Mouse (Mus musculus) thymus, adult 2 months (tissue): ENCODE data around the gene Duox2. TPM values are rescaled to one million over a fixed set of nuclear protein-coding genes. Genes with fewer than 3 reads are reported as not detected.

ENCODE experiments used
- DNase-seq: peaks from one replicate; pipeline ENCODE4 v3.0.0; 2021
- H3K27ac ChIP-seq: fragments of 200-500 bp; 2 replicates; pipeline ENCODE4 v1.5.1; 2012; ENCODE audit warnings: low read length, control low read depth; ENCODE audit not compliant: control insufficient read depth, insufficient read depth
- H3K27me3 ChIP-seq: fragments of 200-500 bp; 2 replicates; pipeline ENCODE4 v1.6.1; 2012; ENCODE audit warnings: mild to moderate bottlenecking, low read length, moderate library complexity, mixed read lengths; ENCODE audit not compliant: control insufficient read depth, insufficient read depth
- H3K36me3 ChIP-seq: fragments of 200-500 bp; 2 replicates; pipeline ENCODE4 v1.6.1; 2012; ENCODE audit warnings: mild to moderate bottlenecking, low read length, moderate library complexity; ENCODE audit not compliant: control insufficient read depth, insufficient read depth
- H3K4me1 ChIP-seq: fragments of 200-500 bp; replicated peaks from 2 replicates; pipeline ENCODE4 v1.6.1; 2012; ENCODE audit warnings: low read length; ENCODE audit not compliant: control insufficient read depth, insufficient read depth
- H3K4me3 ChIP-seq: fragments of 200-500 bp; 2 replicates; pipeline ENCODE4 v1.5.1; 2012; ENCODE audit warnings: mild to moderate bottlenecking, low read length, control low read depth, moderate library complexity; ENCODE audit not compliant: control insufficient read depth, insufficient read depth
- CTCF ChIP-seq: fragments of 200-500 bp; IDR thresholded peaks from 2 replicates; pipeline ENCODE4 v1.5.1; 2012; ENCODE audit warnings: mild to moderate bottlenecking, control low read depth, low read length, moderate library complexity, borderline replicate concordance; ENCODE audit not compliant: control insufficient read depth, poor library complexity, insufficient read depth; ENCODE audit errors: extremely low read depth
- POLR2A ChIP-seq: fragments of 200-500 bp; IDR thresholded peaks from 2 replicates; pipeline ENCODE4 v1.6.1; 2012; ENCODE audit warnings: mild to moderate bottlenecking, low read length, control low read depth, moderate library complexity; ENCODE audit not compliant: control insufficient read depth, poor library complexity, insufficient read depth; ENCODE audit errors: extremely low read depth
- WGBS: fragments of 180-500 bp; shearing (Covaris S2); methylation state at CpG from one replicate; pipeline ENCODE4 v1.1.7; 2018; 5-methylcytosine and 5-hydroxymethylcytosine counted together
- polyA plus RNA-seq: library from polyadenylated mRNA; depleted of rRNA; stranded (reverse); fragments of >200 nt; gene quantifications from 2 replicates; pipeline ENCODE4 v1.2.3, GENCODE M21; 2012

The Duox2 gene
- polyA plus RNA-seq, 1 experiment, result 0.19 TPM

DNA sequence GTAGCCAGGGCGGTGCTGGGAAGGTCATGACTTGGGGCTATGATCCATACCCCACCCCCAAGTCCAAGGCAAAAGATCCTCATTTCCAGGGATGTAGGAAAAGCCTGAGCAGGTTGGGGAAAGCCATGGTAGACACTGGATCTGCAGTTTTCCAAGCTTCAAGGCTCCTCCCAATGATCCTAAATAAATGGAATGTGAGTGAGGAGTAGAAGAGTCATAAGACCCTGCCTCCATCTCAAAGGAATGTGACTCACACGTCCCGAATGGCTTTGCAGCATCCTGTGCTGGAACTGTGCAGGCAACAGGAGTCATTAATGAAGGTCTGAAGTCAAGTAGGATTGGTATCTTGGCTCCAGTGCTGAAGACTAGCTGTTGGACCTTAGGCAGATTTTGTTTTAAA is 29.7 kb upstream of the Duox2 start:
- TF ChIP-seq POLR2A (no peak), CTCF (no peak)
- Histone ChIP-seq H3K4me3 (no peak overlapping the region), H3K4me1 (no peaks in the 10 kb centered on the region), H3K27me3 (no peaks in the 10 kb centered on the region), H3K36me3 (no peaks in the 10 kb centered on the region), H3K27ac (no peak overlapping the region)
- no peak for DNase-seq
- 77% methylated on average over 3 of the region's 3 CpGs for WGBS

- no peak overlapping the region for H3K4me3 ChIP-seq
- TF ChIP-seq CTCF, result no peak
- TF ChIP-seq POLR2A, result no peak
- no peak for DNase-seq
These were observed 27.1 kb upstream of the Duox2 start for GRCm38 (mm10) chr2:122325361-122325760.

DNA sequence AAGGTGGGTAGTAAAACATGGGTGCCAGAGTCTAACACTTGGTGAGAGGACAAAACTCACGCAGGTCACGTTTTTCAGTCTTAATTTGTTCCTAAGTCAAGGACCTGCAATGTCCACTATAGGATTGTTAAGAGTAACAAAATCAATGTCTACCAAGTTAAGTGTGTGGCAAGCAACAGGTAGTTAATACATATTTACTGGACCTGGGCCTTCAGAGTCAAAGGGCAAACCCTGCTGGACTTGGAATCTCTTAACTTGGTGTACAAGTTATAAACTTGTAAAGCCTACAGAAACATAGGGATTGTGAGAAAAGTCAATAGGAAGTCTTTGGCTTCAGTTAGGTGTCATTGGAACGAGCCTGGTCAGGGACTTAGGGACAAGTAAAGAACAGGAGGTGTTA is 26.3 kb upstream of the Duox2 start:
- WGBS, result 92% methylated on average over 3 of the region's 3 CpGs

More at GRCm38 (mm10) chr2:122325361-122325760, 27.1 kb upstream of the Duox2 start:
- H3K27me3 ChIP-seq, result no peaks in the 10 kb centered on the region
- 84% methylated on average over 2 of the region's 2 CpGs for WGBS
- H3K27ac ChIP-seq, result no peak overlapping the region
- no peaks in the 10 kb centered on the region for H3K4me1 ChIP-seq
- no peaks in the 10 kb centered on the region for H3K36me3 ChIP-seq

GRCm38 (mm10) chr2:122323960-122324359 is 25.7 kb upstream of the Duox2 start:
- Histone ChIP-seq H3K4me3 (no peak overlapping the region), H3K36me3 (no peaks in the 10 kb centered on the region), H3K4me1 (no peaks in the 10 kb centered on the region), H3K27me3 (no peaks in the 10 kb centered on the region), H3K27ac (no peak overlapping the region)
- WGBS, result 80% methylated on average over 3 of the region's 3 CpGs
- no peak for TF ChIP-seq CTCF
- no peak for TF ChIP-seq POLR2A
- no peak for DNase-seq

More for the DNA sequence above, 26.3 kb upstream of the Duox2 start:
- DNase-seq, result no peak
- H3K27ac ChIP-seq, result no peak overlapping the region
- TF ChIP-seq POLR2A, result no peak
- TF ChIP-seq CTCF, result no peak
- no peaks in the 10 kb centered on the region for H3K36me3 ChIP-seq
- H3K4me3 ChIP-seq, result no peak overlapping the region
- no peaks in the 10 kb centered on the region for H3K27me3 ChIP-seq
- H3K4me1 ChIP-seq, result no peaks in the 10 kb centered on the region

DNA sequence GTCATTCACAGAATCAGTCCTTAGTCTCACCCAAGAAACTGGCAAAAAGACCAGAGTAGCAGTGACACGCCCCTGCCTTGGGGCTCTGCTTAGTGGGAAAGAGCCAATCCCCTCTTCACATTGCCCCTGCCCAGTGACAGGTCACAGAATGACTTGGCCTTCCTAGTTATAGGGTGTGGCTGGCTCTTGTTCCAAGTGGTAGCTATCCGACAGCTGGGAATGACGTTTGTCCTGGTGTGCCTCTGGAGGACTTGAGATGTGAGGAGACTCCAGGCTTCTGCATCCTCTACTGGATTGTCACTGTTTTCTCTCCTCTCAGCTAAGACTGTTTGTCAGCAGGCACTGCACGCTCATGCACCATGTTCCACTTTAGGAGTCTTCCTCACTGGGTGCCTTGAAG is 19.1 kb upstream of the Duox2 start:
- Histone ChIP-seq H3K27me3 (peaks cover 10% of the 10 kb centered on the region), H3K27ac (no peak overlapping the region), H3K4me1 (peaks cover 8% of the 10 kb centered on the region), H3K36me3 (no peaks in the 10 kb centered on the region), H3K4me3 (no peak overlapping the region)
- 79% methylated on average over 4 of the region's 4 CpGs for WGBS
- TF ChIP-seq POLR2A (no peak), CTCF (no peak)
- DNase-seq, result no peak

DNA sequence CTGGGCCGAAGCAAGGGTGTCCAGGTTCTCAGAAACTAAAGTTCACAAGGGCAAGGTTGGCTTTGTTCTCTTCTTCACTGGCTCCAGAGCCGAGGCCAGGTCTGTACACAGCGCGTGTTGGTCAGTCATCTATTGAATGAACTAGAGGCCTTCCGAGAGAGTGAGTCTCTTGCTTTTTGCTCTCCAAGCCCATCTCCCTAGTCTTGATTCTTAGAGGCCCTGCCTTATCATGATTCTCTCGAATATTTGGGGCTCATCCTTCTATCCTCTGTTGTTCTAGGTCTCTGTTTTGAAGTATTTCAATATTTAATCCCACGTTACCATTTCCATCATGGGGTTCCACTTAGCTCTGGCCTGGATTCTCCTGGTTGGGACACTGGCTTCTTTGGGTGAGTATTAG is 17.1 kb upstream of the Duox2 start, which contains the start of gene Duox1:
Gene Duox1 (plus strand): TSS at position 301 of the 400 bp plus-strand sequence.
- TF ChIP-seq POLR2A, result no peak
- no peak for TF ChIP-seq CTCF
- H3K27ac ChIP-seq, result no peak within 1 kb of the TSS
- H3K36me3 ChIP-seq, result no peaks in the 10 kb centered on the region
- H3K4me3 ChIP-seq, result no peak within 1 kb of the TSS
- WGBS, result 89% methylated on average over 7 of the region's 7 CpGs
- H3K4me1 ChIP-seq, result peaks cover 8% of the 10 kb centered on the region
- H3K27me3 ChIP-seq, result peaks cover 10% of the 10 kb centered on the region
- DNase-seq, result no peak

- 17% methylated on average over 24 of the region's 24 CpGs for WGBS
- peaks cover 10% of the 10 kb centered on the region for H3K27me3 ChIP-seq
These were observed 15.3 kb upstream of the Duox2 start, which contains the start of gene Duoxa1 for GRCm38 (mm10) chr2:122313536-122313935. Gene Duoxa1 (minus strand): TSS chr2:122313730.

More at GRCm38 (mm10) chr2:122313536-122313935, 15.3 kb upstream of the Duox2 start, which contains the start of gene Duoxa1:
- DNase-seq, result no peak
- Histone ChIP-seq H3K36me3 (no peaks in the 10 kb centered on the region), H3K4me1 (peaks cover 8% of the 10 kb centered on the region), H3K4me3 (no peak within 1 kb of the TSS), H3K27ac (no peak within 1 kb of the TSS)
- TF ChIP-seq POLR2A (no peak), CTCF (no peak)
